Mouse (Mus musculus) megakaryocyte, embryonic 14.5 days (primary cell): ENCODE results near the gene Ube2h.

ENCODE experiments used
- FLI1 ChIP-seq: IDR thresholded peaks from 2 replicates; pipeline ENCODE4 v1.6.1; 2012; ENCODE audit warnings: low read length, inconsistent platforms, mixed read lengths
- GATA1 ChIP-seq: IDR thresholded peaks from 3 replicates; pipeline ENCODE4 v1.6.1; 2012; ENCODE audit warnings: mixed read lengths, low read length, inconsistent platforms, borderline replicate concordance

DNA sequence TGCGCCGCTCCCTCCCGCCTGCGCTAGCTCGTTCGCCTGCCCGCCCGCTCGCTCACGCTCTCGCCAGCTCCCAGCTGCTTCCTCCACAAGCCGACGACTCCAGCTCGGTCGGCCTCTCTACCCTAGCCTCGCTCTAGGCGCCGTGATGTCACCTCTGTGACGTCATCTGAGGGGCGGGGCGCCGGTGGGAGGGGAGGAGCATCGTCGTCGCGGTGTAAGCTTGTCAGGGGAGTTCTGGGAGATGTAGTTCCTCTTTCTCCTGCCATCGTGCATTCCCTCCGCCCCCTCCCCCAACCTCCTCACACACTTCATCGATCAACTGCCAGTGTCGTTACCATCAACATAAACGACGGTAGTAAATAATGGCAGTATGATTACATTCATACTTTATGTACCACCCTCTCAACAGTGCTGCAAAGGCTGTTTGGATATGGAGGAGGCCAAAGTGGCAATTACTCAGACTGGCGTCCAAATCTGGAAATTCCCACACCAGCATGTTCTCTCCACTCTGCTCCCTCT lies at the start of gene Ube2h:
- TF ChIP-seq GATA1 (no peak), FLI1 (no peak)
